Mouse (Mus musculus): Measurements from ENCODE around the gene Vmn2r52. TPM values are rescaled to one million over a fixed set of nuclear protein-coding genes. Genes with fewer than 3 reads are reported as not detected.

Gene Vmn2r52
- 0.05 TPM for polyA plus RNA-seq (2017; shearing (Covaris generic))

GRCm38 (mm10) chr7:10176473-10176872 lies at the start of gene Vmn2r52:
Vmn2r52 (minus strand) TSS chr7:10176573.

GRCm38 (mm10) chr7:10105641-10106040 lies 70.7 kb downstream of the Vmn2r52 start, which contains the start of gene Vmn2r51:
Vmn2r51 (minus strand) TSS chr7:10105741.

Other genes starting within 250 kb of the Vmn2r52 start
- gene Vmn2r48, start 223.0 kb downstream of the Vmn2r52 start, polyA plus RNA-seq (2017; shearing (Covaris generic)) = not detected
- gene Vmn2r49, start 184.3 kb downstream of the Vmn2r52 start, polyA plus RNA-seq (2017; shearing (Covaris generic)) = not detected
- not detected for gene Vmn2r50, start 123.3 kb downstream of the Vmn2r52 start, polyA plus RNA-seq (2017; shearing (Covaris generic))
- not detected for gene Vmn2r51, start 70.8 kb downstream of the Vmn2r52 start, polyA plus RNA-seq (2017; shearing (Covaris generic))
- gene Vmn1r66, start 101.4 kb upstream of the Vmn2r52 start, polyA plus RNA-seq (2017; shearing (Covaris generic)) = not detected

Data from CD4-positive, CD25-positive, alpha-beta regulatory T cell, adult 9 weeks (primary cell).